Mouse (Mus musculus): ENCODE results near the gene Il12rb1. TPM values are rescaled to one million over a fixed set of nuclear protein-coding genes. Genes with fewer than 3 reads are reported as not detected.

Gene Il12rb1
- polyA plus RNA-seq, 1 experiment, result 0.11 TPM

- DNase-seq (ENCODE audit: low read depth), result no peak
- TF ChIP-seq CTCF (IDR thresholded peaks at IDR 0.05; ENCODE audit: borderline replicate concordance, extremely low read depth, insufficient read depth, insufficient read length) (no peak), POLR2A (IDR thresholded peaks at IDR 0.05; ENCODE audit: borderline replicate concordance, extremely low read depth, insufficient read depth, insufficient read length, poor library complexity, severe bottlenecking) (no peak)
Observed at GRCm38 (mm10) chr8:70845108-70845507, 36.9 kb downstream of the Il12rb1 start.

DNA sequence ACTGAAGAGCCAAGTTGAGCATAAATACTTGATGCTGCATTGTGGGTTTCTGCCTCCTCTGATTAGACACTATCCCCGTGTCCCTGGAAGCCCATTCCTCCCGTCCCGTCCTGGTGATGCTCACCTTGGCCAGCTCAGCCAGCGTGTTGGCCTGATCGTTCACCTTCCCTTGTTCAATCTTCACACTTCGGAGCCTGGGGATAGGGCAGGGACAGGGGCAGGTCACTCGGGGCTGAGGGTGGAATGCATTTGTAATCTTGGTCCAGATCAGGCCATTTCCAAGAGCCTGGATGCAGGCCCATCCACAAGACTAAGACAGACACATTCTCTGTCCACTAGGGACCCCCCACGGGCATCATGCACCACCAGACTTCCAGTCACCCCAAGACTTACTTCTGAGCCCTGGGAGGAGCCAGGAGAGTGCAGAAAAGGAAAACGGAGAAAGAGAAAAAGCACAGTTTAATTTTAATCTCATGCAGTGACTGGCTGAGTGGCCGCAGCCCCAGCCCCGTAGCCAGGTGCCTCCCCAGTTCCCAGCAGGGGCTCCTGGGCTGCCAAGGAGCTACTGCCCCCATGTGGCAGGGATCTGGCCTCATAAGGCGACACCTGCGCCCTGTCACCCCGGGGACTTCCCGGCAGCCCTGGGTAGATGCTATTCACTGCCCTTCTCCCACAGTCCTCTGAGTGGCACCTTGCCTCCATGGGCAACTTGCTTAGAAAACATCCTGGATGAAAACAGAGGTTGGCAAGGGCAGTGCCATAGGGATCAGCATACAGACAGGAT is 38.3 kb downstream of the Il12rb1 start:
- no peak for DNase-seq (ENCODE audit: low read depth)
- no peak for TF ChIP-seq POLR2A (IDR thresholded peaks at IDR 0.05; ENCODE audit: borderline replicate concordance, extremely low read depth, insufficient read depth, insufficient read length, poor library complexity, severe bottlenecking)
- TF ChIP-seq CTCF (IDR thresholded peaks at IDR 0.05; ENCODE audit: borderline replicate concordance, extremely low read depth, insufficient read depth, insufficient read length), result no peak

- DNase-seq (ENCODE audit: low read depth), result no peak
- TF ChIP-seq POLR2A (IDR thresholded peaks at IDR 0.05; ENCODE audit: borderline replicate concordance, extremely low read depth, insufficient read depth, insufficient read length, poor library complexity, severe bottlenecking) (no peak), CTCF (IDR thresholded peaks at IDR 0.05; ENCODE audit: borderline replicate concordance, extremely low read depth, insufficient read depth, insufficient read length) (no peak)
Observed at GRCm38 (mm10) chr8:70849333-70849990, 41.2 kb downstream of the Il12rb1 start.

- no peak for DNase-seq (ENCODE audit: low read depth)
- TF ChIP-seq CTCF (IDR thresholded peaks at IDR 0.05; ENCODE audit: borderline replicate concordance, extremely low read depth, insufficient read depth, insufficient read length) (no peak), POLR2A (IDR thresholded peaks at IDR 0.05; ENCODE audit: borderline replicate concordance, extremely low read depth, insufficient read depth, insufficient read length, poor library complexity, severe bottlenecking) (no peak)
Observed at GRCm38 (mm10) chr8:70850132-70850845, 42.0 kb downstream of the Il12rb1 start.

GRCm38 (mm10) chr8:70850947-70851346 is 42.7 kb downstream of the Il12rb1 start:
- no peak for DNase-seq (ENCODE audit: low read depth)

GRCm38 (mm10) chr8:70851837-70852236 is 43.6 kb downstream of the Il12rb1 start:
- TF ChIP-seq POLR2A (IDR thresholded peaks at IDR 0.05; ENCODE audit: borderline replicate concordance, extremely low read depth, insufficient read depth, insufficient read length, poor library complexity, severe bottlenecking) (no peak), CTCF (IDR thresholded peaks at IDR 0.05; ENCODE audit: borderline replicate concordance, extremely low read depth, insufficient read depth, insufficient read length) (no peak)

More at GRCm38 (mm10) chr8:70850947-70851346, 42.7 kb downstream of the Il12rb1 start:
- TF ChIP-seq POLR2A (IDR thresholded peaks at IDR 0.05; ENCODE audit: borderline replicate concordance, extremely low read depth, insufficient read depth, insufficient read length, poor library complexity, severe bottlenecking) (no peak), CTCF (IDR thresholded peaks at IDR 0.05; ENCODE audit: borderline replicate concordance, extremely low read depth, insufficient read depth, insufficient read length) (no peak)

DNA sequence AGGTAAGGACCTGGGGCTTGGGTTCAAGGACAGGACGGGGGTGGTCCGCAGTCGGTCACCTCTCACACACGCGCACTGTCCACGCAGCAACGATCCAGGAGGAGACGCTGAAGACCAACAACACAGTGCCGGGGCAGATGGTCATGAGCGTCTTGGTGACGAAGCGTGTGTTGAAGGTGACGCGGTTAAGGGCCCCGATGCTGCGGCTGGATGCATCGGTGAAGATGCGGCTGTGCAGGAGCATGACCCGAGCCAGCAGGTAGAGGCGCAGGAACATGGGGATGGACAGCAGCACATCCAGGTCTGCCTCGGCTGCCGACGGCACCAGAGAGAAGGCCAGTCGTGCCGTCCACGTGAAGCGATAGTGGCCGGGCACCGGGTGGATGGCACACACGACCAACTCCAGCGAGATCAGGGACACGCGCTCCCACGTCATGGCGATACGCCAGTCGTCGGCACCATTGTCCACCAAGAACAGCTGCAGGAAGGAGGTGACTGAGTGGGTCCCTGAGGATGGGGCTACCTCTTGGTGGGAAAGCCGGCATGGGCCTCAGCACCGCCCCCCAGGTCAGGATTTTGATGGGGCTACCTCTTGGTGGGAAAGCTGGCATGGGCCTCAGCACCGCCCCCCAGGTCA is 44.5 kb downstream of the Il12rb1 start:
- TF ChIP-seq POLR2A (IDR thresholded peaks at IDR 0.05; ENCODE audit: borderline replicate concordance, extremely low read depth, insufficient read depth, insufficient read length, poor library complexity, severe bottlenecking), result no peak
- no peak for DNase-seq (ENCODE audit: low read depth)

More at GRCm38 (mm10) chr8:70851837-70852236, 43.6 kb downstream of the Il12rb1 start:
- no peak for DNase-seq (ENCODE audit: low read depth)

DNA sequence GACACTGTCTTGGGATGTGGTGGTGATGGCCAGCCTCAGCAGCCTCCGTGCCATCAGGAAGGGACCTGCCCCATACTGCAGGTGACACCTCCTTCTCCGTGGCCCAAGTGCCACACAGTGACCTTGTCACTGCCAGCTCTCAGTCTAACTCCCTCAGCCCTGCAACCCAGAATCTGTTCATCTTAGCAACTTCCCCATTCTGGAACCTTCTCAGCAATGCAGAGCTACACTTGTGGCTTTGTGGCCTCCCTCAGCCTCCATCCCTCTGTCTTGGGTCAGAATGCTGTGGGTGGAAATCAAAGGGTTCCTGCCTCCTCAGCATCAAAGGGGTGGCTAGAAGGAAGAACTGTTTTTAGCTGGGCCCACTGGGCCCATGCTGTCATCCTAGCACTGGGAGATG is 45.6 kb downstream of the Il12rb1 start:
- DNase-seq (ENCODE audit: low read depth), result no peak
- TF ChIP-seq CTCF (IDR thresholded peaks at IDR 0.05; ENCODE audit: borderline replicate concordance, extremely low read depth, insufficient read depth, insufficient read length), result no peak
- TF ChIP-seq POLR2A (IDR thresholded peaks at IDR 0.05; ENCODE audit: borderline replicate concordance, extremely low read depth, insufficient read depth, insufficient read length, poor library complexity, severe bottlenecking), result no peak

DNA sequence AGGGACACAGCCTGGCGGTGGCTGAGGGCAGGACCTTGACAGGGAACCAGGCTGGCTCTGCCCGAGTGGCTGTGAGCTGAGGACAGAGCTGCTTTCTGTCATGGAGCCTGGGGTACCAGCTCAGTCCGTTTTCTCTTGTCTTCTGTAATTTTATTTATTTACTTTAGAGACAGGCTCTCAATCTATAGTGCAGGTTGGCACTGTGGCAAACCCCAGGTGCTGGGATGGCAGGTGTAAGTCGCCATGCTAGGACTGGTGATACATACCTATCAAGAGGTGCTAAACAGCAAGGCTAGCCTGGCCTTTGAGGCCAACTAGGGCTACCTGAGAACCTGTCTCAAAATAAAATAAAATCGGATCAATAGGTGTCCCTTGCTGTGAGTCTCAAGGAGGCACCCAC is 47.8 kb downstream of the Il12rb1 start:
- TF ChIP-seq CTCF (IDR thresholded peaks at IDR 0.05; ENCODE audit: borderline replicate concordance, extremely low read depth, insufficient read depth, insufficient read length) (no peak), POLR2A (IDR thresholded peaks at IDR 0.05; ENCODE audit: borderline replicate concordance, extremely low read depth, insufficient read depth, insufficient read length, poor library complexity, severe bottlenecking) (no peak)
- DNase-seq (ENCODE audit: low read depth), result no peak

DNA sequence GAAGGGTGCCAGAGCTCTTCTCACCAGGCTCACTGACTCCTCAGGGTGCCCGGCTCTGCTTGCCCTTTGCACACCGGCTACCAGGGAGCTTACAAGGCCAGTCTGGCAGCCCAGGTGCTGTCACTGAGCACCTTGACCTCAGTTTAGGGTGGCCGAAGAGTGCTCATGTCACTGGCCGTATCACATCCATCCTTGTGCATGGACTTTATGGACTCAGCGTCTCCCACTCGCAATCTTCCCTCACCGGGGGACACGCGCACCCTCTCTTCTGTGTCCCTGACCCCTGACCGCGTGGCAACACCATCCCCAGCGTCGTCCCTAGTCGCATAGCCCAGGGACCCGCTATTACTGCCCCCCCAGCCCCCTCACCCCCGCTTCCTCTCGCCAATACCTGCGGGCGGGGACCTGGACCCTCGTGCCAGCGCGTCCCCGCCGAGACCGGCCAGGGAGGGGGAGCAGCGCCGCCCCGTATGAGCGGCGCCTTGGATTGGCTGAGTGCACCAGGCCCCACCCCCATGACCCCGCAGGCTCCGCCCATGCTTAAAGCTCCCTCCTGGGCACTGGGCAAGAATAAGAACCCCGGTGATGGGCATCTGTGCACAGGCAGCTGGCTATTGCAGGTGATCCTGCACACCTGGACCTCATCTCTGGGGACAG is 48.4 kb downstream of the Il12rb1 start:
- DNase-seq (ENCODE audit: low read depth), result peak; percentile 78
- TF ChIP-seq CTCF (IDR thresholded peaks at IDR 0.05; ENCODE audit: borderline replicate concordance, extremely low read depth, insufficient read depth, insufficient read length) (no peak), POLR2A (IDR thresholded peaks at IDR 0.05; ENCODE audit: borderline replicate concordance, extremely low read depth, insufficient read depth, insufficient read length, poor library complexity, severe bottlenecking) (no peak)

Measured in brain, embryonic 14.5 days (tissue).